Mouse (Mus musculus): ENCODE results near the gene Apeh.

Apeh gene

GRCm38 (mm10) chr9:108080168-108080567 lies 14.2 kb downstream of the Apeh start, which contains the start of gene Mst1:
Gene Mst1, plus strand, starts transcription at chr9:108080436.
- no peak for DNase-seq (ENCODE audit: low read depth, low spot score)

- DNase-seq (ENCODE audit: low read depth, low spot score): no peak
These were observed 21.1 kb downstream of the Apeh start for GRCm38 (mm10) chr9:108073141-108073930.

DNA sequence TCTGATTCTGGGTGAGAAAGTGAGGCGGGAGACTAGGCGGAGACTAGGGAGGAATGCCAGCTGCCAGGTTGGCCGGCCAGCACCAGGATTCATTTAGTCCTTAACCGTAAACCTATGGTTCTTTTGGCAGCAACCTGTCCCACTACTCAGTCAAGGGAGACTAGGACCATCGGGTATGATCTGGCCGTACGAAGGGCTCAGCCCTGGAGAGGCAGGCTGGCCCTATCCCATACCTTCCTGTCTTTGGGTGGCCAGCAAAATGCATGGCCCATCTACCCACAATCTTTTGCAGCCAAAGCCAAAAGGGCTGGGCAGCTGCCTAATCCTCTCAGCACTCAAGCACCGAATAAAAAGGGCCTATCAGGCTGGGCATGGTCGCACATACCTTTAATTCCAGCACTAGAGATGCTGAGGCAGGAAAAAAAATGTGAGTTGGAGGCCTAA lies 21.9 kb downstream of the Apeh start:
- DNase-seq (ENCODE audit: low read depth, low spot score): no peak

DNA sequence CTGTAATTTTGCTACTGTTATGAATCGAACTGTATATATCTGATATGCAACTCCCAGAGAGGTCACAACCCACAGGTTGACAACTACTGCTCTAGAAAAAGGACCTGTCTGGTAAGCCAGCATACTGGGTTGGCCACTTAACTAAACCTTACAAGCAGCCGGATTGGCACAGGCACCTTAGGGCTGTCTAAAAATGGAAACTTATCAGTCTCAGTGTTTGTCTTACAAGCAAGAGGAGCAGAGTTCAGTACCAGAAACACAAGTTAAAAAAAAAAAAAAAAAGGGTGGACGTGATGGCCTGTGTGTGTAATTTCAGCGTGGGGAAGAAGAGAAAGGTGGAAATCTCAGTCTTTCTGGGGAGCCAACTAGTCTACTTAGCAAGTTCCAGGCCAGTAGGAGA lies 22.6 kb downstream of the Apeh start:
- no peak for DNase-seq (ENCODE audit: low read depth, low spot score)

- no peak for DNase-seq (ENCODE audit: low read depth, low spot score)
These were observed 24.9 kb downstream of the Apeh start for GRCm38 (mm10) chr9:108069529-108069928.

GRCm38 (mm10) chr9:108069007-108069406 lies 25.4 kb downstream of the Apeh start:
- no peak for DNase-seq (ENCODE audit: low read depth, low spot score)

DNA sequence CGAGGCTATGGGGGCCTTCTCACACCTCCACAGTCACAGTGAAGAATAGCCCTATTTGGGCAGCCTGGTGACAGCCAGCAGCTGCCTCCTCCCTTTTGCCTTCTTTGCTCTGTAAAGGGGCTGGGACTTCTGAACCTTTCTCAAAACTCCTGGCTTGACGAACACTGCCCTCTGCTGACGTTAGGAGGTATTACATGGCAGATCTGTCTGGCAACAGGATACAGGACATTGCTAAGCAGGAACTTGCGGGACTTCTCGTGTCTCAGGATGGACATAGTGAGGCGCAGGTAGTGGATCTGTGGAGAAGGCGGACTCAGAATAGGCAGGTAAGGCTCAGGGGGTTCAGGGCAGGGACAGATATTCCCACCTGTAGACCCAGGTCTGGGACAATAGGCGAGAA lies 26.5 kb downstream of the Apeh start:
- DNase-seq (ENCODE audit: low read depth, low spot score): peak; percentile 91

DNA sequence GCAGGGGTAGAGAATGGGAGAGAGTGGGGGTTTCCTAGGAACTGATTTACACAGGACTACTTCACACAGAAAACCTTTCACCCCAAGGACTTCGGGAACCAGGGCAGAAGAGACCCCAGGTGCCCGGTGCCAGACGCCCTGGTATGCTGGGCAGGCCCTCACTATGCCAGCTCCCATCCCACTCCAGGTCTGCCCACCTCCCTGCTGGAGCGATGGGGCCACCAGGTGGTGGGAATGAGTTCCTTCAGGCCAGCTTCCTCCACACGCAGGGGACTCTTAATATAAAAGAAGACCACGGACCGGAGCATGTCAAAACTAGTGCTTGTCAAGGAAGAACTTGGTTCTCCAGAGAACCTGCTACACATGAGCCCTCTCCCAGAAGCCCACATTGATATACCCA lies 27.2 kb downstream of the Apeh start:
- no peak for DNase-seq (ENCODE audit: low read depth, low spot score)

DNA sequence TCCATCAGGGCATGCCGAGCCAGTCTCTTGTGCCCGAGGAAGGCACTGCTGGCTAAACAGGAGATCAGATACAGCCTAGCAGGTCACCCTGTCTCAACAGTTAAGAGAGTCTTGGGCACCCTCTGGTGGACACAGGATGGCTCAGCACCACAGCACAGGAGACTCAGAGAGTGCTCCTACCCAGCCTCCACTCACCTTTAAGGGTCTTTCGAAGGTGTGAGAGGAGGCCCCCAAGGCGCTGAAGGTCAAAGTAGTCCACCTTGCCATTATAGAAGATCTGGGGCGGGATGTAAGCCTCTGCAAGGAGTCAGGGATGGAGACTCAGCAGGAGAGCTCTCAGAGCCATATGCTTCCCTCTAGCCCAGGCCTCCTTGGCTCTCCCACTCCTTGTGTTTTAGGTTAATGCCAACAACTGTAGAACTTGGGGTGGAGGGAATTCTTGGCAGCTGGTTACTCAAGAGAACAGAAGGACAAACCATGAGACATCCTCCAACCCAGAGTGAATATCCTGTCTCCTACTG lies 28.9 kb downstream of the Apeh start:
- DNase-seq (ENCODE audit: low read depth, low spot score): peak; percentile 53

DNA sequence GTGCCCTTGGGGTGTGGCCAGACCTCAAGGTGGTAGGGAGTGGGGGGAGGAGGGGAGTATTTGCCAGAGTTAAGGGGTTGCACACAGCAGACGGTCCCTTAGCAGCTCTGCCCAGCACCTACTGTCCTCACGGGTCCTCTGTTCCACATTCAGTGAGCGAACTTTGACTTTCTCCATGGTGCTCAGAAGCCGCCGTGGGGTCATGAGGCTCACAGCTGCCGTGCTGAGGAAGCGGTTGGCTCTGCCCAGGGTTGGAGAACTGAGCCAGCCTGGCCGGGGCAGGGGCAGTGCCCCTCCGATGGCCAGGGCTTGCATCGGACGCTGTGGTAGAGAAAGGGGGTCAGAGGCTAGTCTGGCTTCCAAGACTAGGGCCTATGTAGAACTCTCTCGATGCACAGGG lies 31.0 kb downstream of the Apeh start:
- DNase-seq (ENCODE audit: low read depth, low spot score): no peak

GRCm38 (mm10) chr9:108062142-108062541 lies 32.3 kb downstream of the Apeh start:
- no peak for DNase-seq (ENCODE audit: low read depth, low spot score)

- DNase-seq (ENCODE audit: low read depth, low spot score): no peak
These were observed 36.1 kb downstream of the Apeh start for GRCm38 (mm10) chr9:108058291-108058690.

- no peak for DNase-seq (ENCODE audit: low read depth, low spot score)
These were observed 37.2 kb downstream of the Apeh start for GRCm38 (mm10) chr9:108057262-108057562.

GRCm38 (mm10) chr9:108056361-108057261 lies 37.8 kb downstream of the Apeh start:
- DNase-seq (ENCODE audit: low read depth, low spot score): no peak

DNA sequence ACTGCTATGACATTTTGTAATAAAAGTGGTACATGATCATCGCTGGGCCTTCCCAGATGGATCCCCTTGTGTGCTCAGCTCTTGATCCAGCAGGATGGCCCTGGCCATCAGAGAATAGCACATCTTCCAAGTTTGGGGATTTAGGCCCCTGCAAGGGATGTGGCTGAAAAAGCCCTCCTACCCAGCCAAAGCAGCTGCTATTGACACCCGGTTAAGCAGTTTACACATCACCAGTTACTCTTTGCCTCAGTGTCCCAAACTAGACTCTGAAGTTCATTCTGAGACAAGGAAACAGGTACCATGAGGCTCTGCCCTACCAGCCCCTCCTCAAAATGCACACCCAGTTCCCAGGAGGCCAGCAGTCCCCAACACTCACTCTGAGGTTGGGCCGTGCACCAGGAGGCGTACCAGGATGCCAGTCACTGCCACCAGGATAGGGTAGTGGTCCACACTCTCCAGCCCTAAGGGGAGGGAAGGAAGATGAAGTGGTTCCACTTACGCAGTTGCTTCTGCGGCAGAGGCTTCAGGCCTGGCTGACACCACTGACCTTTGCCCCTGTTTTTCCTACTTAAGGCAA lies 38.7 kb downstream of the Apeh start:
- DNase-seq (ENCODE audit: low read depth, low spot score): no peak

DNA sequence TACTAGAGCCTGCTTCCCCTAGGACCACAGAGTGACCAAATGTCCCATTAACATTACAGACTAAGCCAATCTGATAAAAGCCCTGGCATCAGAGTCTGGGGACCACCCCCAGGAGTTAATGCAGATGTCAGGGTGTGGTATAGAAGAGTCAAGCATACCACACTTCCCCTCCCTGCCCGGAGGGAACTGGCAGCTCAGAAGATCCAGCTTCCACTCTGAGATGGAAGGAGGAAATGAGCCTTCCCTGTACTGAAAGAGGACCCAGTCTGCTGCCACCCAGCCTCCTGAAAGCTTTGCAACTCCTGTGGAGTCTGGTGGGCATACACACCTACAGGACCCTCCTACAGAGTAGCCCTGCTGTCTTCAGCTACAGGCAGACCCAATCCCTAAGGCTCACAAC lies 39.3 kb downstream of the Apeh start:
- no peak for DNase-seq (ENCODE audit: low read depth, low spot score)

DNA sequence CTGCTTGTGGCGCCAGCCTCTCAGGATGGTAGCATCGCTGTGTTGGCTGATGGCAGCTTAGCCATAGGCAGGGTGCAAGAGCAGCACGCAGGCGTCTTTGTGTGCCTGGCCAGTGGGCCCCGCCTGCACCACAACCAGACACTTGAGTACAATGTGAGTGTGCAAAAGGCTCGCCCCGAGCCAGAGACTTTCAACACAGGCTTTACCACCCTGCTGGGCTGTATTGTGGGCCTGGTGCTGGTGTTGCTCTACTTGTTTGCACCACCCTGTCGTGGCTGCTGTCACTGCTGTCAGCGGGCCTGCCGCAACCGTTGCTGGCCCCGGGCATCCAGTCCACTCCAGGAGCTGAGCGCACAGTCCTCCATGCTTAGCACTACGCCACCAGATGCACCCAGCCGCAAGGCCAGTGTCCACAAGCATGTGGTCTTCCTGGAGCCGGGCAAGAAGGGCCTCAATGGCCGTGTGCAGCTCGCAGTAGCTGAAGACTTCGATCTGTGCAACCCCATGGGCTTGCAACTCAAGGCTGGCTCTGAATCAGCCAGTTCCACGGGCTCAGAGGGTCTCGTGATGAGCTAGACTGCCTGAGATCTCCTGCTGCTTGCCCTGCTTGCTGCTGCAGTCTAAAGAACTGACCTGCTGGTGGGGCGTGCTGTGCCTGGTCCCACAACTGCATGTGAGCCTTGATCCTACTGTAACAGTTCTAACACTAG lies 39.9 kb downstream of the Apeh start:
- no peak for DNase-seq (ENCODE audit: low read depth, low spot score)

DNA sequence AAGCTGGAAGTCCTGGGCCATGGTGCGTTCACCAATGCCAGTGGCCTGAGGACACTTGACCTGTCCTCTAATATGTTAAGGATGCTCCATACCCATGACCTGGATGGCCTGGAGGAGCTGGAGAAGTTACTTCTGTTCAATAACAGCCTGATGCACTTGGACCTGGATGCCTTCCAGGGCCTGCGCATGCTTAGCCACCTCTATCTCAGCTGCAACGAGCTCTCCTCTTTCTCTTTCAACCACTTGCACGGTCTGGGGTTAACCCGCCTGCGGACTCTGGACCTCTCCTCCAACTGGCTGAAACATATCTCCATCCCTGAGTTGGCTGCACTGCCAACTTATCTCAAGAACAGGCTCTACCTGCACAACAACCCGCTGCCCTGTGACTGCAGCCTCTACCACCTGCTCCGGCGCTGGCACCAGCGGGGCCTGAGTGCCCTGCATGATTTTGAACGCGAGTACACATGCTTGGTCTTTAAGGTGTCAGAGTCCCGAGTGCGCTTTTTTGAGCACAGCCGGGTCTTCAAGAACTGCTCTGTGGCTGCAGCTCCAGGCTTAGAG lies 40.7 kb downstream of the Apeh start:
- no peak for DNase-seq (ENCODE audit: low read depth, low spot score)

DNA sequence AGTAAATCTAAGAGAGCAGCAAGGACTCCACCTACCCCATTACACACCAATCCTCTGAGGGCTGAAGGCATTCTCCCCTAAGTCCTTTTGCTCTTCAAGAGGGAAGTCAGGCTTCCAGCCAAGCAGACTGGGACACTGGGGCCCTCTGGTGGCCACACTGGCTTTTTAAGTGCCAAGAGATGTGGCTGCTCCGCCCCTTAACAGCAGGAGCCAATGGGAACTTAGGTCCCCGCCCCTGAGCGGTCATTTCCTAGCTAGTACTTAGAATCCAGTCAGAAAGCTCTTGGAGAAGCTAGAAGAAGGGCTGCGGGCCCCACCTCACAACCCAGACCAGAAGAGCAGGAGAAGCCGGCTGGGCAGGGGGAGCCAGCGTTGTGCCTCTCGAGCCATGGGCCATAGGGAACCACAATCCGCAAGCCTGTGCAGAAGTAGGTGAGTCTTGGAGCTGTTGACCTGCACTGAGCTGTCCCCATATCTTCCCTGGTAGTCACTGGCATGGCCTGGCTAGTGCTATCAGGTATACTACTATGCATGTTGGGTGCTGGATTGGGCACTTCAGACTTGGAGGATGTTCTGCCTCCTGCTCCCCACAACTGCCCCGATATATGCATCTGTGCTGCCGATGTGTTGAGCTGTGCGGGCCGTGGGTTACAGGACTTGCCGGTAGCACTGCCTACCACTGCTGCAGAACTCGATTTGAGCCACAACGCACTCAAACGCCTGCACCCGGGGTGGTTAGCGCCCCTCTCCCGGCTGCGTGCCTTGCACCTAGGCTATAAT lies 41.3 kb downstream of the Apeh start, which contains the start of gene Amigo3:
Gene Amigo3, plus strand, starts transcription at position 275 of the 780 bp plus-strand sequence.
- peak; percentile 95 for DNase-seq (ENCODE audit: low read depth, low spot score)

- no peak for DNase-seq (ENCODE audit: low read depth, low spot score)
These were observed 42.0 kb downstream of the Apeh start for GRCm38 (mm10) chr9:108052411-108052810.

GRCm38 (mm10) chr9:108051931-108052220 lies 42.5 kb downstream of the Apeh start:
- DNase-seq (ENCODE audit: low read depth, low spot score): no peak
